Mouse (Mus musculus) skeletal muscle tissue, adult 2 months (tissue): ENCODE data around the gene Hexim1.
A peak's percentile ranks its signal among the peaks of the same experiment; 100 is the strongest.

ENCODE experiments used
- DNase-seq: peaks from one replicate; pipeline ENCODE4 v3.0.0-alpha.2; 2012; ENCODE audit warnings: low read depth, low spot score

Gene Hexim1

GRCm38 (mm10) chr11:103096979-103097894 is 18.8 kb upstream of the Hexim1 start:
- DNase-seq: no peak

DNA sequence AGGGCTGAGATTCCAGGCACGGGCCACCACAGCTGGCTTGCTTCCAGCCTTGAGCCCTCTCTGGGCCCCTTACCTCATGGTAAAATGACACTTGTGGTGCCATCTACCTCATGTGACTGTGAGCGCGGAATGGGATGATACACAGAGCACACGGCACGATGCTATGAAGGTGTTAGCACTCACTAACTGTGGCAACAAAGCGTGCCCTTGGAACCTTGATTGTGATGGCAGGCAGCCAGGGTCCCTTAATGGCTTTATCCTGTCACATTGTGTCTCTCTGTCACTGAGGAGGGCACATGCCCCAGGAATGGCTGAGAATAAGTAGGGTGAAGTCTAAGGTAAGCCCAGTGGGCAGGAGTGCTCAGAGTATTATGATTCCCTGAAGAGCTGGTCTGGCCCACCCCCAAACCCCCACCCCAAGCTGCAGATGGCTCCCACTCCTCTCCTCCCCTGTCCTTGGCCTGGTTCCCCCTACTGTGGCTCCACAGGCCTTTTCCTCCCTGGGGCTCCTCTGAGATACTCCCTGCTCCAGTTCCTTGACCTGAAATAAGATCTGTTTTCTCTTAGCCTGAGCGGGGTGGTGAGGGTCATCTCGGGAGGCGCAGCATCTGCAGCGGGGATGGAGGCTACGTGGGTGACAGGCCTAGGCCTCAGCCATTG is 17.4 kb upstream of the Hexim1 start:
- no peak for DNase-seq

GRCm38 (mm10) chr11:103099352-103099940 is 16.6 kb upstream of the Hexim1 start:
- no peak for DNase-seq

DNA sequence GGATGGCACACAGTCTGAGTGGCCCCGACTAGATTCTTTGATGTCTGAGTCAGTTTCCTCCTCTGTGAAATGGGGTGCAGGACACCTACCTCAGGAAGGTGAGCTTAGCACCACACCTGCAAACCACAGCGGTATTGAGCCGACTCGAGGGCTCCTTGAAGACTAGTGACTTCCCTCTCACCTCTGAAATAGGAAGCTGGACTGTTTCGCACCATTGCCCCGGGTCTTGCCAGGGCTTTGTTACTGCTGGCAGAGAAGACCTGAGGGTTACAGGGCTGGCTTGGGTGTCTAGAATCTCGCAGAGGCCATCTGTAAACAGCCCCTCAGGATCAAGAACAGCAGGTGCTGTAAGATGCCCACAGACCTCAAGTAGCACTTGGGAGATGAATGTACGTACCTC is 15.7 kb upstream of the Hexim1 start:
- DNase-seq: no peak

DNA sequence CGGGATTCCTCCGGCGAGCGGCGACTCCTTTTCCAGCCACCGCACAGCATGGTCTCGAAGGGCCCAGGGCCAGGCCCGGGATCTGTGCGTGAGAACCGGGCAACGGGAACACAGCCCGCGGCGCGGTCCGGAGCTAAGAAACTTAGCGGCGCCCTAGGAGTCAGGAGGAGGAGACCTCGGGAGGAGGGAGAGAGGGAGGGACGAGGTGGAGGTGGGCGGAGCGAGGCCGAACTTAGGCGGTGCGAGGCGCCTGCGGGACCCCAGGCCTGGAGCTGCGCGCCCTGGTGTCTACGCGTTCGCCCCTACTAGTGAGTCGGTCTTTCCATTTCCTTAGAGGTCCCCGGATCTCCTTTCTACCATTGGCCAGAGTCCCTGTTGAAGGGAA is 14.6 kb upstream of the Hexim1 start, which contains the start of the genes Plcd3 and Acbd4:
Gene Plcd3, minus strand, starts transcription at position 178 of the 385 bp plus-strand sequence.
Gene Acbd4, plus strand, starts transcription at position 202 of the 385 bp plus-strand sequence.
- DNase-seq: peak; percentile 79

- DNase-seq: peak; percentile 73
Measured at GRCm38 (mm10) chr11:103101866-103102501, 14.0 kb upstream of the Hexim1 start.

GRCm38 (mm10) chr11:103102725-103103349 is 13.2 kb upstream of the Hexim1 start:
- DNase-seq: peak; percentile 98

DNA sequence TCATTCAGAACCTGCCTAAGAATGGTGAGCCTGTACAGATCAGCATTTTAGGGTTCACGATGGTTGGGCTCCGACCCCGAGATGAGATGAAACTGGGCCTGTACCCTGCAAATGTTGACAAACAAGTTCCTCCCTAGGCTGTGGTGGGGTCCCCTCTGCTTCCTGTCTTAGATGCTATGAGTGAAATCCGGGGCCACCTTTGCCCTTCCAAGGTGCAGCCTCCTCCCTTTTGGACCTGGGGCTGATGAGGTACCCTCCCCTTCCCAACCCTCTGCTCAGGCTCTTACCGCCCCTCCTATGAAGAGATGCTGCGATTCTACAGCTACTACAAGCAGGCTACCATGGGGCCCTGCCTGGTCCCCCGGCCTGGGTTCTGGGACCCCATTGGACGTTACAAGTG is 12.4 kb upstream of the Hexim1 start:
- DNase-seq: no peak

- DNase-seq: no peak
Measured at GRCm38 (mm10) chr11:103104469-103104868, 11.6 kb upstream of the Hexim1 start.

DNA sequence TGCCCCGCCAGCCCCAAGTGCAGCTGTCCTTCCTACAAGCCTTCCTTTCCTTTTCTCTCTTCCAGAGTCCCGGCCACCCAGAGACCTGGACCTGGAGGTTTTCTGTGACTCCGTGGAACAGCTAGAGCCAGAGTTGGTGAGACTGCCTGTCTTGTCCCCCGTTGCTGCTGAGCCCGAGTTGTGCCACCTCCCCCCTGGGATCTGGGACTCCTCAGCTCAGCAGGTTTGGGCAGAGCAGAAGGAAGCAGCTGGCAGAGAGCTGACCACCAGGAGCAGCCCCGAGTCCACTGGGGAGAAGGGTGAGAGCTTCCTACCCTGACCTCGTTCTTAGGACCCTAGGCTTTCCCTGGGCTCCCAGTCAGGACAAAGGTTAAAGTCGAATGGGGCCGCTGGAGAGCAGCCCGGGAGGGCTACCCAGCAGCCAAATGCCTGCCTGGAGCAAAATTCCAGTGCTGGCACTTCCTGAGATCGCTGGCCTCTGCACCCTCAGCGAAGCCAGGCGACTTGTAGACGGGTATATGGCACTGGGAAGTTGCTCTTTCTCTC is 10.8 kb upstream of the Hexim1 start:
- no peak for DNase-seq

- no peak for DNase-seq
Measured at GRCm38 (mm10) chr11:103105810-103106209, 10.2 kb upstream of the Hexim1 start.

DNA sequence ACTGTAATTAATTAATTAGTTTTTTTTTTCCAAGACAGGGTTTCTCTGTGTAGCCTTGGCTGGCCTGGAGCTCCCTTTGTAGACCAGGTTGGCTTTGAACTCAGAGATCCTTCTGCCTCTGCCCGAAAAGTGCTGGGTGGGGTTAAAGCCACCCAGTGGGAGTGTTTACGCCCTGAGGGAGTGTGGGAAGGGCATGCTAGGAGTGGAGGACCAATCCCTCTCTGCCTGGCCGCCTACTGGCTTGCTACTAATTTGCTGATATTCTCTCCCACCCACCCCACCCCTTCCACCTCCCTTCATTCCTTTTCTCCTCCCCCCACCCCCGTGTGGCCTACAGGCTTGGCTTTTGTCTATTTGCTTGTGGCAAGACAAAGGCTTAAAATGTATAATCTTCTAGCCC is 9.6 kb upstream of the Hexim1 start:
- DNase-seq: no peak

DNA sequence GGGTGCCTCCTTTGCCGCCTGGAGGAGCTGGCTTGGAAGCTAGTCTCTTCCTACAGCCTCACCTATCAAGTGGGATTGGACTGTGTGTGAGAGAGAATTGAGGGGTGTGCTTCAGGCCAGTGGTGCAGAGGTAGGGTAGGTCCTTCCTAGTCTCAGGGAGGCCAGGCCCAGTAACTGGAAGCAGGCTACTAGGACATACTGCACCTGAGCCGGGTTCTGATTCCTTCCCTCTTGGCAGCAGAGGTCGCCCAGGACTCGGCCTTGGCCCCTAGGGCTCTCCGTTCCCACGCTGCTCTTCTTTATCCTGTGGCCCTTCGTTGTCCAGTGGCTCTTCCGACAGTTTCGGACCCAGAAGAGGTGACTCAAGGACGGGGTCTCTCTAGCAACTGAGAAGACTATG is 4.7 kb upstream of the Hexim1 start:
- no peak for DNase-seq

DNA sequence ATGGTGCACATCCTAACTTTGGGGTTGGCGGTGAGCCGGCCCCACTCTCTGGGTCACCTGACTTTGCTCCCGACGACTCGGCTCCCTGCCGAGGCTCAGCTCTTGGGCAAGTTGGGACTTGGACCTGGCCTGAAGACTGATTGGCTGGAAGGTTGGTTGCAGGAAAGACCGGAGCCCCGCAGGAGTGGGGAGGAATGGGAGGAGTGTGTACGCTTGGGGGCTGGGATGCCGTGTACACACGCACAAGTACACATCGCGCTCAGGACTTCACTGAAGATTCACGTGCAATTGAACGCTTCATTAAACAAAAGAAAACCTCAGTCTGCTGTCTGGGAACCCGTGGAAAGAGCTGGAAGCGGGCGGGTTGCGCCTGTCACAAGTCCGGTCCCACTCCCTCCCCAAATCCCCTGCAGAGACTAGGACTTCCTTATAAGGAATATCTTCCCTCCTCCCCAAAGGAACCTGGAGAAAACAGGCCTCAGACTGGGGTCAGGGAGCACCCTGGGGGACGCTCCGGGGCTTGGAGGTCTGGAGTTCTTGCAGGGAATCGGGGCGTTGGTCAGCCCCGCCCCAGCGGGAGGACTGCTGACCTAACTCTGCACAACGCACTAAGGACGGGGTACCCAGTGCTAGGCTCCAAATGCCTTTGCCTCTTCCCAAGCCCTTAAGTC is 4.0 kb upstream of the Hexim1 start:
- peak; percentile 65 for DNase-seq

- DNase-seq: no peak
Measured at GRCm38 (mm10) chr11:103112552-103112912, 3.5 kb upstream of the Hexim1 start.

DNA sequence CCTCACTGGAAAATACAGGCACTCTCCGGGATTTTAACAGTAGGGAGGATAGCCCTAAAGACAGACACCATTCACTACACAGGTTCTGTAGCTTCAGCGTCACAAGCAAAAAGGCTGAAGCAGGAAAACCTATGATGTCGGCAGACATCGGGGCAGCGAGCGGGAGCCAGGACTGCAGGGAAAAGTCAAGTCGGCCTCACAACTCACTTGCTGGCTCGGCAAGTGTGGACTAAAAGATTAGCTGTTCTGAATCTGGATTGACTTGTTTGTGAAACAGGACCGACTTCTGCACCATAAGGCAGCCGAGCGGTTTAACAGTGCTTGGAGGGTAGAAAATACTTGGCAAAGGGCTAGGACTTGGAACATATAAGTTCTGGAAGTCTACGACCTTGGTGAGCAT is 3.0 kb upstream of the Hexim1 start:
- no peak for DNase-seq

- DNase-seq: no peak
Measured at GRCm38 (mm10) chr11:103113771-103114170, 2.3 kb upstream of the Hexim1 start.

DNA sequence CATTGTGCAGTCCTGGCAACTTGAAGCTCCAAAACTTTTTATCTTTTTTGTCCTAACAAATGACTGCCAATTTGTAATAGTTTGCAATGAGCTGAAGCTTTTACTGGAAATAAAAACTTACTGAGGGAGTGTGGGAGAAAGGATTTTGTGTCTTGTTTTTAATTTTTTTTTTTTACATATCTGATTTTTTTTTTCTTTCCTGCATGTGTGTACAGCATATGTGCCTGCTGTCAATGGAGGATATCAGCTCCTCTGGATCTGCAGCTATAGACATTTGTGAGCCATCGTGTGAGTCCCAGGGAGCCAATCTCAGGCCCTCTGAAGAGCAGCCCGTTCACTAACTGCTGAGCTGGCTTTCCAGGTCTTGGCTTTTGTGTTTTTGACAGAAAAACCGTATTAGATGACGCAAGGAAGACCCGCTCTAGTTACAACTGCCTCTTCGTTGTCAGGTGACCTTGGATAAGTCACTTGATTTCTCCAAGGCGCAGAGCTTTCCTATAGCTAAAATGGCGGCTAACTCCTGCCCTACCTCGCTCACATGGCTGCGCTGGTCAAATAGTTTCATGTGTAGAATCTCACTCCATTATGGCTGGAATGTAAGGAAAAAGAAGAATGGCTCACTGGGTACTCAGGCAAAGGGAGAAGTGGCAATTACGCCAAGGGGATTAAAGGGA is 1.6 kb upstream of the Hexim1 start:
- DNase-seq: no peak

GRCm38 (mm10) chr11:103115163-103116007 is 646 bp upstream of the Hexim1 start:
- peak; percentile 89 for DNase-seq
